Mouse (Mus musculus) heart, postnatal 0 days (tissue): ENCODE measurements at regions not wholly inside any gene's neighbourhood (a gene's known extent, or its start where the extent isn't known, plus 50 kb on each side); places are given as distances from the start of the nearest gene placed in this dataset.

Experiments used
- CTCF ChIP-seq: IDR thresholded peaks from 2 replicates; pipeline ENCODE4 v1.5.1; 2016; ENCODE audit warnings: antibody characterized with exemption, control low read depth, low read depth
- EP300 ChIP-seq: IDR thresholded peaks from 2 replicates; pipeline ENCODE4 v1.6.1; 2016; ENCODE audit warnings: antibody characterized with exemption, low read depth

DNA sequence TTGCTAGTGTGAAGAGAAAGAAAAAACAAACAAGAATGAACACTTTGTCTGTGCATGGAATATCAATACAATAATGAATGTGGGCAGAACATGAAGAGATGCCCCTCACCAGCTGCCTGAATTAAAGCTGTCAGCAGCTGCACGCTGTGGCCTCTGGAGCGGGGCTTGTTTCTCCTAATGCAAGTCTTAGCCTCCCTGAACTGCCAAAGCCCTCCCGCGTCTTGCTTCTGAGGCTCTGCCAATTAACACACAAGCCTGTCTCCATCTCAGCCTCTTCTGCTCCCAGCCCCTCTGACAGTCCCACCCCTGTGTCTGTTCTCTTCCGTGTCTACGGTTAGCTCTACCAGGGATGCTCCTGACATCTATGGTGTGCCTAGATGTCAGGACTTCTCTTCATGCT, 265.1 kb downstream of the Prdm2 start:
- TF ChIP-seq CTCF (no peak), EP300 (no peak)
